Mouse (Mus musculus): ENCODE data around the gene Nxnl1.

DNA sequence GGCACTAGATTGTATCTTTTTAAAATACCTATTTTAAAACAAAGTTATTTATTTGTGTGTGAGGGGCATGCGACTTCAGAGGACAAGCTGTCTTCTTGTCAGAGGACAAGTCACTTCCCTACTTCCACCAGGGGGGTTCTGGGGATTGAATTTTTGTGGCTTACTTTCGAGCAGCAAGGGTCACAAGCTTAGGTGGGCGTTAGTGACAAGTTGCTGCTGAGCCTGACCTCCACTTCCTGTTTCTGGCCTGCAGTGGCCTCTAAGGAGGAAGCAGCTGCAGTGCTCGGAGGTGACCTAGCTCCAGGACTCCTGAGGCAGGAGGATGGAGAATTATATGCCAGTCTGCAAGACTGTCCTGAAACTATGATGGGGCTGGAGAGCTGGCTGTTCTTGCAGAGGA lies 47.0 kb upstream of the Nxnl1 start:
- TF ChIP-seq POLR2A (IDR thresholded peaks at IDR 0.05; ENCODE audit: borderline replicate concordance, control insufficient read depth, low read depth, low read length) (no peak), CTCF (IDR thresholded peaks at IDR 0.05; ENCODE audit: control insufficient read depth, insufficient read depth, low read length) (no peak)

Data from bone marrow, adult 2 months (tissue).